Mouse (Mus musculus) intestine, postnatal 0 days (tissue): Measurements from ENCODE around the gene Rreb1. TPM values are rescaled to one million over a fixed set of nuclear protein-coding genes. Genes with fewer than 3 reads are reported as not detected.

Source experiments
- ATAC-seq: fragments of 200-750 bp; cut with Nextera tagmentation; 2 replicates; pipeline ENCODE4 v1.8.0; 2017; ENCODE audit warnings: mild to moderate bottlenecking, moderate TSS enrichment, moderate library complexity
- H3K27ac ChIP-seq: fragments of 300-500 bp; sonication (generic); 2 replicates; pipeline ENCODE4 v1.5.1; 2014; ENCODE audit warnings: mild to moderate bottlenecking, low read depth, low read length, moderate library complexity
- H3K27me3 ChIP-seq: fragments of 300-500 bp; sonication (generic); replicated peaks from 2 replicates; pipeline ENCODE4 v1.6.1; 2014; ENCODE audit warnings: low read length, mixed read lengths; ENCODE audit not compliant: control insufficient read depth, insufficient read depth
- H3K36me3 ChIP-seq: fragments of 300-500 bp; sonication (generic); 2 replicates; pipeline ENCODE4 v1.6.1; 2014; ENCODE audit warnings: mild to moderate bottlenecking, moderate library complexity; ENCODE audit not compliant: control insufficient read depth, insufficient read depth
- H3K4me1 ChIP-seq: fragments of 300-500 bp; sonication (generic); replicated peaks from 2 replicates; pipeline ENCODE4 v1.6.1; 2014; ENCODE audit warnings: antibody characterized with exemption, low read length, mixed read lengths; ENCODE audit not compliant: control insufficient read depth, insufficient read depth
- H3K4me2 ChIP-seq: fragments of 300-500 bp; sonication (generic); replicated peaks from 2 replicates; pipeline ENCODE4 v1.6.1; 2014; ENCODE audit warnings: low read depth, mild to moderate bottlenecking, moderate library complexity
- H3K4me3 ChIP-seq: fragments of 300-500 bp; sonication (generic); 2 replicates; pipeline ENCODE4 v1.5.1; 2014; ENCODE audit warnings: low read depth, low read length
- H3K9ac ChIP-seq: fragments of 300-500 bp; sonication (generic); 2 replicates; pipeline ENCODE4 v1.6.1; 2014; ENCODE audit warnings: mild to moderate bottlenecking, low read depth, low read length
- H3K9me3 ChIP-seq: fragments of 300-500 bp; sonication (generic); 2 replicates; pipeline ENCODE4 v1.6.1; 2016; ENCODE audit warnings: mixed run types; ENCODE audit not compliant: control insufficient read depth
- CTCF ChIP-seq: sonication (generic); IDR thresholded peaks from 2 replicates; pipeline ENCODE4 v1.5.1; 2016; ENCODE audit warnings: low read depth, mild to moderate bottlenecking, control low read depth, antibody characterized with exemption, moderate library complexity
- WGBS: fragments of 180-500 bp; shearing (Covaris S2); extraction: QIAGEN DNeasy Blood & Tissue Kit; methylation state at CpG from one replicate; pipeline ENCODE4 v1.1.7; 2014; 5-methylcytosine and 5-hydroxymethylcytosine counted together
- polyA plus RNA-seq: library from polyadenylated mRNA; unstranded; fragments of >200 nt; fragmentation: Nextera tagmentation; extraction: Ambion mirVana; gene quantifications from 2 replicates; pipeline ENCODE4 v1.2.1, GENCODE M21; 2015

Rreb1 gene
- polyA plus RNA-seq, 1 experiment from 2014 or later = 10.6 TPM

DNA sequence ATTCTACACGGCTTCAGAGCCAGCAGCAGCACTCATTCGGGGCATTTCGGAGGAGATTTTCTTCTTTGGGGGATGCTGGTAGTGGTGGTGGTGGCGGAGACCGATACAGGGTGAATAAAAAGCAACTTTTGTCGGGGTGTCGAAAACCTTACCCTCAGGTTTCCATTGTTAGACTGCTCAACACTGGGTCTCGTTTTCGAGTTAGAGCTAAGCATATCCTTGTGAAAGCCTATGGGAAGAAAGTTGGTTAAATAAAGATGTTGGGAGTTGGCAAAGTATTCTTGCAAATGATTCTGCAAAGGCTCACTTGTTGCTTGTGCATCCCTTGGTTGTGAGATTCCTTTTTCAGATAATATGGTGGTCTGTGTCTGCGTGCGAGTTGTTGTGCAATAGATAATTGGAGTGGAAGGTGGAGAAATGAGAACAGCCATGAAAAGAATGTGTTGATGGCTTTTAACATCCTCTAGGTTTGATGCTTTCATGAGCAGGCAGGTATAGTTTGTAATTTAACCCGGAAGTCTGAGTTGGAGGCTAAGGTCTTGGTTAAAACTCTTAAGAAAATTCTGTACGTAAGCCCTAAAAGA lies 49.9 kb downstream of the Rreb1 start:
- TF ChIP-seq CTCF = no peak

DNA sequence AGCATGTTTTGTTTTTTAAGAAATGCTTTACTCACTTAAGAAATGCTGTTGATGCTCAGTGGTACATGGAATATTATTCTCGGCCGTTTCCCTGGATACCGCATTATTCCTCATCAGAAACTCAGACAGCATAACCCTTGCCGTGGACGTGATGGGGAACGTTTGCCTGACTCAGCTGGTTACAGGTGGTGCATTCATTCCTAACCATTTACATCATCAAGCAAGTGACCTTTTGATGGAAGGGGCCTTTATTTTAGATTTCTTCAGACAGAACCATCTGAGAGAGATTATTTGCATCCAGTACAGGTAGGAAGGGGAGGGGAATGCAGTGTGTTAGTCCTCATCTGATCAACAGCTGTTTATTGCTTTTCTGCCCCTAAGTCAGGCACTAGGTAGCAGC lies 50.7 kb downstream of the Rreb1 start:
- no peak overlapping the region for H3K4me2 ChIP-seq

More for the DNA sequence above, 49.9 kb downstream of the Rreb1 start:
- no peak for ATAC-seq
- H3K4me1 ChIP-seq = peaks cover 15% of the 10 kb centered on the region
- H3K4me3 ChIP-seq = peak overlapping the region; percentile 83
- WGBS = 9% methylated on average over 13 of the region's 13 CpGs
- no peaks in the 10 kb centered on the region for H3K9me3 ChIP-seq
- peak overlapping the region; percentile 90; the same call in 1 of the 2 replicates for H3K9ac ChIP-seq
- H3K27me3 ChIP-seq = no peaks in the 10 kb centered on the region
- no peaks in the 10 kb centered on the region for H3K36me3 ChIP-seq
- peak overlapping the region; percentile 97; the same call in 1 of the 2 replicates for H3K27ac ChIP-seq
- H3K4me2 ChIP-seq = peak overlapping the region; percentile 98

DNA sequence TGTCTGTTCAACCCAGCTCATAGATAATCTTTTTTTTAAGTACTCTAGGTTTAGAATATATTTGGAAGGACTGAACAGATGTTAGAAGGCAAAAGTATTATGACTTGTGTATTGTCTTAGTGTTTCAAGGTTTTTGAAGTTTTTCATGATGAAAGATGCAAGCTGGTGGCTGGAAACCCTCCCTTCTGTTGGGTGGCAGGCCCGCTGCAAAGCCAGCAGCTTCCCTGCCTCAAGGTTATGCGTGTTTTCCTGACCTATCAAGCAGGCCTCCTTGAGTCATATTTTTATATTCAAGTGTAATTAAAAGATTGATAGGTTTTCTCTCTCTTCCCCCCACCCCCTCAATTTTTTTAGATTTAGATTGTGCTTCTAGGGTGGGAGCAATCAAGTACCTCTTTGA lies 52.1 kb downstream of the Rreb1 start:
- Histone ChIP-seq H3K36me3 (no peaks in the 10 kb centered on the region), H3K4me1 (peaks cover 13% of the 10 kb centered on the region), H3K4me2 (0 out of 2 replicates have a peak overlapping the region, but pooled peaks have one; percentile 9), H3K4me3 (no peak overlapping the region), H3K9me3 (no peaks in the 10 kb centered on the region), H3K27me3 (no peaks in the 10 kb centered on the region), H3K9ac (no peak overlapping the region), H3K27ac (no peak overlapping the region)
- ATAC-seq = no peak
- no peak for TF ChIP-seq CTCF
- 47% methylated on average over 2 of the region's 2 CpGs for WGBS

More for the DNA sequence above, 50.7 kb downstream of the Rreb1 start:
- Histone ChIP-seq H3K9me3 (no peaks in the 10 kb centered on the region), H3K27ac (no peak overlapping the region), H3K27me3 (no peaks in the 10 kb centered on the region), H3K9ac (no peak overlapping the region), H3K4me3 (no peak overlapping the region), H3K4me1 (peaks cover 18% of the 10 kb centered on the region), H3K36me3 (no peaks in the 10 kb centered on the region)
- TF ChIP-seq CTCF = no peak
- no peak for ATAC-seq
- WGBS = 38% methylated on average over 6 of the region's 6 CpGs

DNA sequence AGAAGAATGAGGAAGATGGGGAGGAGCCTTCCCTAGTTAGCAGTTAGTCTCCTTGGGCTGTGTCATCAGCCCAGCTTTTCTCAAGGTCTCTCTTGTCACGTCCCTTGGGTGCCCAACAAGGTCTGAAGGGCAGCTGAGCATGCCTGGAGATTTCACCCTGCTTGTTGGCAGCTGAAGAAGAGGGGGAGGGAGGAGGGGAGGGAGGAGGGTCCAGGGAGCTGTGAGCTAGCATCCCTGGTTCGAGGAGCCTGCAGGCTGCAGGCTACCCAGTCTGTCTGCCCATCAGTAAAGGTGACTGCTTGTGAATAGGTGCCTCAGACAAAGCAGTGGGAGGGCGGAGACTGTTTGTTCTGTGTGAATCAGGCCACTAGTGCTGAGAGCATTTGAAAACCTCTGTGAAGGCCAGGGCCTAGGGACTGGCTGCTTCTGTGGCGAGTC lies 52.7 kb downstream of the Rreb1 start:
- WGBS = 28% methylated on average over 4 of the region's 4 CpGs
- TF ChIP-seq CTCF = no peak

DNA sequence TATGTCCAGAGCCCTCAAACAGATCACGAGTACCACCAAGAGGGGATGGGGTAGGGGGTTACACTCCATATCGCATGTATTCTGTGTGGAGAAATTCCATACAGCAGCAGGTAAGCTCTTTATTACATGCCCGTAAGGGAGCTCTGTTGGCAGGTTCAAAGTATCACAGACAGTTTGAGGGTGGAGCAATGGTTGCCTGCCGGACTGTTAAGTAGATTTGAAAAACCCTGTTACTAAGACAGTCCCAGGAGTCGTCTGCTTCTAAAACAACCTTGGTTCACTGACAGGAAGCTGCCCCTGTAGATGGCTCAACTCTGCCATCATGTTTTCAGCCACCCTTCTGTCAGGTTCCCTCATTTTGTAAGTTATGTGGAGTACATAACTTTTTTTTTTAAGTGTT lies 54.3 kb downstream of the Rreb1 start:
- Histone ChIP-seq H3K27me3 (no peaks in the 10 kb centered on the region), H3K27ac (peak overlapping the region; percentile 68), H3K4me1 (peaks cover 13% of the 10 kb centered on the region), H3K4me3 (no peak overlapping the region), H3K36me3 (no peaks in the 10 kb centered on the region), H3K4me2 (peak overlapping the region; percentile 38), H3K9me3 (no peaks in the 10 kb centered on the region), H3K9ac (no peak overlapping the region)
- 30% methylated on average over 5 of the region's 5 CpGs for WGBS
- no peak for TF ChIP-seq CTCF
- ATAC-seq = peak; percentile 40; the same call in 1 of the 2 replicates

More for the DNA sequence above, 52.7 kb downstream of the Rreb1 start:
- Histone ChIP-seq H3K27me3 (no peaks in the 10 kb centered on the region), H3K4me3 (no peak overlapping the region), H3K4me2 (peak overlapping the region; percentile 38; the same call in 1 of the 2 replicates), H3K9me3 (no peaks in the 10 kb centered on the region), H3K27ac (peak overlapping the region; percentile 46; the same call in 1 of the 2 replicates), H3K36me3 (no peaks in the 10 kb centered on the region), H3K4me1 (peaks cover 13% of the 10 kb centered on the region), H3K9ac (no peak overlapping the region)
- ATAC-seq = no peak

DNA sequence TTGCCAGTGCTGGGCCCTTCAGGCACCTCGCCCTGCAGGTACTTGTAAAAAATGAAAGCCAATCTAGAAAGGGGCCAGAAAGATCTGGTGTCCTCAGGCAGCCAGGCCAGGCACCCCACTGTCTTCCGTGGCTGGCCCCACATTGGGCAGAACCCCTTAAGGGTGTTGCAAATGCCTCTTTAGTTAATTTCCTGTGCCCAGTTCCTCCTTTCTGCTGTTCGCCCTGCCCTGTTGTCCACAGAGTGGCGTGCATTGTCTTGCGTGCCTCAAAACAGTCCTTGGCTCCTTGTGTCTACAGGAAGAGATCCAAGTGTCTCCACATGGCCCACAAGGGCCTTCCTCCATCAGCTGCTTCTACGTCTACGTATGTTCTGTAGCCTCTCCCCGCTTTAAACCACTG lies 55.3 kb downstream of the Rreb1 start:
- Histone ChIP-seq H3K4me1 (peaks cover 13% of the 10 kb centered on the region), H3K4me3 (no peak overlapping the region), H3K27ac (peak overlapping the region; percentile 54), H3K36me3 (no peaks in the 10 kb centered on the region), H3K9ac (no peak overlapping the region), H3K27me3 (no peaks in the 10 kb centered on the region), H3K9me3 (no peaks in the 10 kb centered on the region), H3K4me2 (peak overlapping the region; percentile 9; the same call in 1 of the 2 replicates)
- TF ChIP-seq CTCF = peak; percentile 36; the same call in 1 of the 2 replicates
- ATAC-seq = no peak
- WGBS = 39% methylated on average over 8 of the region's 8 CpGs
